In the genomic region with DNA sequence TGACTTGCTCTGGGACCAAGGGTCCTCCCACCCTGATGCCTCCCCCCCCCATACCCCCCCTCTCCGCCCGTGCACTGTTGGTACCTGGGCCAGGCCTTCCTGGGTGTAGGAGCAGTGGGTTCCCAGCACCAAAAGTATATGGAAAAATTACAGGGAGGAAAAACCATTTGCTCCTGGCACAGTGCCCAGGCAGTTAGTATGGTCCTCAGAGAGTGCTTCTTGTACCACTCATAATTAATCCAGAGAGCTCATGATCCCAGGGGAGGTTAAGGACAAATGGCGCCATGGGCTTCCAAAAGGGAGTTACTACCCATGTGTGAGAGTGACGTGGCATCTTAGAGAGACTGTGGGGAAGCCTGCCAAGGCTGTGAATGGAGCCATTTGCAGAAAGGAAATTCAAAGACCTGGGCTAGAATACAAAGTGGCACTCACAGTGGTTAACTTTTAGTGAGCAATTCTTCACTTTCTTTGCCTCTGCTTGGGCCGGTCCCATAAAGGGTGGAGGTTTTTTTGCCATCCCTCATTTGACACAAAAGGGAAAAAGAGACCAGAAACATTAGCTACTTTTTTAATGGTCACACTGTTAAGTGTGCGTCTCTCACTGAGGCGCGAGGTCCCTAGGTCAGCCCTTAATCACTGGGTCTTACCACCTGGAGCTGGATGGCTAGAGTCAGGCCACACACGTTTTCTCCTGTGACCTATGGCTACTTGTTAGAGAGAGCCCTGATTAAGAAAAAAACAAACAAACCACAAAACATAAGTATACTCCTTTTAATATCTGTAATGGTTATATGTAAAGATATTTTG, we compare ENCODE assay signal across 8 mouse cellular contexts.
DNase-seq lines count a peak whose midpoint lies in the region; ATAC-seq lines count a peak whose summit lies in the region.

No protein-coding gene starts in this region.

- H3K4me1 ChIP-seq in hindbrain, embryonic 13.5 days (replicated peaks) = peaks cover 7% of the 10 kb centered on the region; the same call in 1 of the 2 replicates
- H3K4me1 ChIP-seq in hindbrain, embryonic 10.5 days (replicated peaks) = no peaks in the 10 kb centered on the region
- H3K4me1 ChIP-seq in limb, embryonic 15.5 days = peaks cover 10% of the 10 kb centered on the region; the same call in 1 of the 2 replicates

- DNase-seq in hindbrain, embryonic 10.5 days (ENCODE audit: low spot score) = no peak
- DNase-seq in brain, adult 2 months (ENCODE audit: low read depth, low spot score) = peak; percentile 26
- peak; percentile 17 to 34 for DNase-seq in frontal cortex, postnatal 36 days (ENCODE audit: low spot score in 2 of 2)
- no peak for DNase-seq in urinary bladder, postnatal 4 days (ENCODE audit: low spot score in 2 of 2)
- DNase-seq in spleen, adult 18-20 months = no peak
- no peak for DNase-seq in B cell, adult 2 months

- no peak overlapping the region for H3K9ac ChIP-seq in hindbrain, embryonic 13.5 days
- no peak overlapping the region for H3K9ac ChIP-seq in limb, embryonic 15.5 days

- no peak overlapping the region for H3K4me2 ChIP-seq in hindbrain, embryonic 13.5 days
- no peak overlapping the region for H3K4me2 ChIP-seq in limb, embryonic 15.5 days

- H3K4me3 ChIP-seq in hindbrain, embryonic 13.5 days = no peak overlapping the region
- no peak overlapping the region for H3K4me3 ChIP-seq in hindbrain, embryonic 10.5 days
- H3K4me3 ChIP-seq in limb, embryonic 15.5 days = no peak overlapping the region

- no peaks in the 10 kb centered on the region for H3K36me3 ChIP-seq in hindbrain, embryonic 13.5 days
- H3K36me3 ChIP-seq in hindbrain, embryonic 10.5 days = no peaks in the 10 kb centered on the region
- H3K36me3 ChIP-seq in limb, embryonic 15.5 days = no peaks in the 10 kb centered on the region

- H3K27ac ChIP-seq in hindbrain, embryonic 13.5 days = no peak overlapping the region
- H3K27ac ChIP-seq in hindbrain, embryonic 10.5 days = no peak overlapping the region
- H3K27ac ChIP-seq in limb, embryonic 15.5 days = no peak overlapping the region

- ATAC-seq in hindbrain, embryonic 13.5 days (ENCODE audit: low FRiP score) = peak; percentile 74
- ATAC-seq in limb, embryonic 15.5 days (ENCODE audit: insufficient number of reproducible peaks, low FRiP score, low TSS enrichment, low read depth) = 0 out of 2 replicates have a peak, but pooled peaks have one; percentile 35

- H3K9me3 ChIP-seq in hindbrain, embryonic 13.5 days = no peaks in the 10 kb centered on the region
- no peaks in the 10 kb centered on the region for H3K9me3 ChIP-seq in hindbrain, embryonic 10.5 days
- H3K9me3 ChIP-seq in limb, embryonic 15.5 days = no peaks in the 10 kb centered on the region

- 57% methylated on average over 9 of the region's 9 CpGs for WGBS in hindbrain, embryonic 13.5 days
- 82% methylated on average over 9 of the region's 9 CpGs for WGBS in hindbrain, embryonic 10.5 days
- WGBS in limb, embryonic 15.5 days = 48% methylated on average over 9 of the region's 9 CpGs

- no peaks in the 10 kb centered on the region for H3K27me3 ChIP-seq in hindbrain, embryonic 13.5 days
- H3K27me3 ChIP-seq in hindbrain, embryonic 10.5 days (ENCODE audit: insufficient read depth, poor library complexity, severe bottlenecking) = no peaks in the 10 kb centered on the region
- no peaks in the 10 kb centered on the region for H3K27me3 ChIP-seq in limb, embryonic 15.5 days

Comparison
In these comparisons a context has a peak if more than half of its experiments do, and no peak if none do; other contexts are left out.
1. DNase-seq: peak in brain, adult 2 months (single experiment) and frontal cortex, postnatal 36 days (2 of 2); none in hindbrain, embryonic 10.5 days (single experiment), urinary bladder, postnatal 4 days (0 of 2), spleen, adult 18-20 months (0 of 2) and B cell, adult 2 months (0 of 2).